Mouse (Mus musculus) embryonic facial prominence, embryonic 12.5 days (tissue): ENCODE data around the gene Camta1. TPM values are rescaled to one million over a fixed set of nuclear protein-coding genes. Genes with fewer than 3 reads are reported as not detected.

Source experiments
- ATAC-seq: fragments of 200-750 bp; cut with Nextera tagmentation; 2 replicates; pipeline ENCODE4 v1.8.0; 2017; ENCODE audit not compliant: insufficient number of reproducible peaks, insufficient read depth, low FRiP score, low TSS enrichment
- H3K27ac ChIP-seq: fragments of 300-500 bp; sonication (generic); 2 replicates; pipeline ENCODE4 v1.5.1; 2016; ENCODE audit warnings: mild to moderate bottlenecking
- H3K27me3 ChIP-seq: fragments of 300-500 bp; sonication (generic); 2 replicates; pipeline ENCODE4 v1.6.1; 2016; ENCODE audit warnings: mild to moderate bottlenecking, moderate library complexity
- H3K36me3 ChIP-seq: fragments of 300-500 bp; sonication (generic); 2 replicates; pipeline ENCODE4 v1.6.1; 2016; ENCODE audit warnings: mild to moderate bottlenecking
- H3K4me1 ChIP-seq: fragments of 300-500 bp; sonication (generic); 2 replicates; pipeline ENCODE4 v1.6.1; 2016
- H3K4me2 ChIP-seq: fragments of 300-500 bp; sonication (generic); replicated peaks from 2 replicates; pipeline ENCODE4 v1.6.1; 2016; ENCODE audit warnings: mild to moderate bottlenecking, moderate library complexity
- H3K4me3 ChIP-seq: fragments of 300-500 bp; sonication (generic); 2 replicates; pipeline ENCODE4 v1.5.1; 2016; ENCODE audit warnings: mild to moderate bottlenecking
- H3K9ac ChIP-seq: fragments of 300-500 bp; sonication (generic); 2 replicates; pipeline ENCODE4 v1.6.1; 2016; ENCODE audit warnings: mild to moderate bottlenecking, moderate library complexity
- H3K9me3 ChIP-seq: fragments of 300-500 bp; sonication (generic); 2 replicates; pipeline ENCODE4 v1.6.1; 2016; ENCODE audit warnings: mild to moderate bottlenecking, moderate library complexity
- WGBS: fragments of 180-500 bp; shearing (Covaris S2); methylation state at CpG from one replicate; pipeline ENCODE4 v1.1.7; 2016; 5-methylcytosine and 5-hydroxymethylcytosine counted together
- polyA plus RNA-seq: library from polyadenylated mRNA; unstranded; fragments of >200 nt; fragmentation: Nextera tagmentation; extraction: Ambion mirVana; gene quantifications from 2 replicates; pipeline ENCODE4 v1.2.1, GENCODE M21; 2016

The Camta1 gene
- polyA plus RNA-seq, 1 experiment from 2014 or later, result 115 TPM

DNA sequence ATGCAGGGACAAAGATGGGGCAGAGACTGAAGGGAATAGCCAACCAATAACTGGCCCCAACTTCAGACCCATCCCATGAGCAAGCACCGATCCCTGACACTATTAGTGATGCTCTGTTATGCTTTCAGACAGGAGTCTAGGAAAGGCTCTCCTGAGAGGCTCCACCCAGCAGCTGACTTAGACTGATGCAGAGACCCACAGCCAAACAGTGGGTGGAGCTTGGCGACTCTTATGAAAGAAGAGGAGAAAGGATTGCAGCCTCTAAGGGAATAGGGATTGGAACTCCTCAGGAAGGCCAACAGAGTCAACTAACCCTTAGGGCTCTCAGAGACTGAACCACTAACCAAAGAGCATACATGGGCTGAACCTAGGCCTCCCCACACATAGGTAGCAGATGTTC, 898.0 kb downstream of the Camta1 start:
- Histone ChIP-seq H3K4me2 (no peak overlapping the region), H3K4me3 (no peak overlapping the region), H3K9me3 (no peaks in the 10 kb centered on the region), H3K4me1 (no peaks in the 10 kb centered on the region), H3K27me3 (no peaks in the 10 kb centered on the region), H3K9ac (no peak overlapping the region), H3K36me3 (no peaks in the 10 kb centered on the region), H3K27ac (no peak overlapping the region)
- WGBS, result 82% methylated on average over 2 of the region's 2 CpGs
- ATAC-seq, result no peak

DNA sequence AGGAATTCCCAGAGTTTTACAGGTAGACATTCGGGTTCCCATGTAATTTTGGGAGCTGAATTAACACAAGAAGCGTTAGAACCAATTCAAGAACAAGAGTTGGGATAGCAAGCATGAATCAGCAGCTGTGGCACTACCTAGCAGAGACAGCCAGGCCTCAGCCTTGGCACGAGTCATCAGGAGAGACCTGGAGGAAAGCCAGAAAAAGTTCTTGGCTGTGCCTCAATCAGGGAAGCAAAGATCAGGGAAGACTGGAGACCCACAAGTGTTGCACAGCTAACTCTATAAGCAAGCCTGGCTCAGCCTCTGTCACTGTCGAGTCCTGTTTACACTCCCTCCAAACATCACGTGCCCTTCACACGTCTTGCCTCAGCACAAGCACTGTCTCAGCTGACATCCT, 899.4 kb downstream of the Camta1 start:
- Histone ChIP-seq H3K9me3 (no peaks in the 10 kb centered on the region), H3K9ac (no peak overlapping the region), H3K4me3 (no peak overlapping the region), H3K27ac (no peak overlapping the region), H3K4me2 (no peak overlapping the region), H3K27me3 (no peaks in the 10 kb centered on the region), H3K36me3 (no peaks in the 10 kb centered on the region), H3K4me1 (no peaks in the 10 kb centered on the region)
- 68% methylated on average over 6 of the region's 6 CpGs for WGBS
- ATAC-seq, result no peak

DNA sequence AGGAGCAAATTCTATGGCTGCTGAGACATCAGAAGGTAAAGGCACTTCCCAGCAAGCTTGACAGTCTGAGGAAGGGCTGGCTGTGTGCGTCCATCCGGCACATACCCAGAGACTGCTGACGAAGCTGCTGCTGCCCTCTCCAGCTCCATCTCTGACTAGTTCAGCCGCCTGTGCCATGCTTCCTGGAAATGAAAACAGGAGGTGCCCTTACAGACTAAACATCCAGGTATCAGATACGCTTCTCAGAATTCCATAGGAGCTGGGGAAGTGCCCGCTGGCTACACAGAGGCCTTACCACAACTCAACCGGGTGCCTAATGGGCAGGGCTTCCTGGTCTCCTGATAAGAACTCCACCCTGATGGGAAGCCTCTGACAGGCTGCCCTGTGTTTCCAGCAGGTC, 903.1 kb downstream of the Camta1 start:
- no peaks in the 10 kb centered on the region for H3K27me3 ChIP-seq
- H3K4me2 ChIP-seq, result no peak overlapping the region
- H3K9me3 ChIP-seq, result no peaks in the 10 kb centered on the region
- H3K27ac ChIP-seq, result no peak overlapping the region
- no peaks in the 10 kb centered on the region for H3K36me3 ChIP-seq
- H3K4me1 ChIP-seq, result 0 out of 2 replicates have a peak, but pooled peaks cover 4% of the 10 kb centered on the region
- H3K9ac ChIP-seq, result no peak overlapping the region
- no peak overlapping the region for H3K4me3 ChIP-seq
- 78% methylated on average over 7 of the region's 7 CpGs for WGBS
- ATAC-seq, result no peak

DNA sequence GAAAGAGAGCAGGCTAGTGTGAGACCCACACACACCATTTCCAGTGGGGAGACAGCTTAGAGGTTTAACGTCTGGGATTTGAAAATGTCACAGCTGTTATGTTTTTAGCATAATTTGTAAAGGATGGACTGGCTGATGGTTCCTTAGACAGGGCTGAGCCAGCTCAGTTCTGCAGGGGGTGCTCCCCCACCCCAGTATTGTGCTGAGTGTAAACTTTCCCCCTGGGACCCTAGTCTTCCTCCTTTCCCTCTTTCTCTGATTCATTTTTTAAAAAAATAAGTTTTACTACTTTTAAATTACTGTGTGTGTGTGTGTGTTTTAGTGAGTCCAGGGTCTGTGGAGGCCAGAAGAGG, 904.6 kb downstream of the Camta1 start:
- WGBS, result 45% methylated on average over 1 of the region's 1 CpGs
- H3K4me3 ChIP-seq, result no peak overlapping the region
- peak; percentile 53; the same call in 1 of the 2 replicates for ATAC-seq
- H3K27ac ChIP-seq, result no peak overlapping the region
- H3K9me3 ChIP-seq, result no peaks in the 10 kb centered on the region
- H3K36me3 ChIP-seq, result no peaks in the 10 kb centered on the region
- no peak overlapping the region for H3K4me2 ChIP-seq
- 0 out of 2 replicates have a peak, but pooled peaks cover 4% of the 10 kb centered on the region for H3K4me1 ChIP-seq
- no peaks in the 10 kb centered on the region for H3K27me3 ChIP-seq
- H3K9ac ChIP-seq, result no peak overlapping the region

DNA sequence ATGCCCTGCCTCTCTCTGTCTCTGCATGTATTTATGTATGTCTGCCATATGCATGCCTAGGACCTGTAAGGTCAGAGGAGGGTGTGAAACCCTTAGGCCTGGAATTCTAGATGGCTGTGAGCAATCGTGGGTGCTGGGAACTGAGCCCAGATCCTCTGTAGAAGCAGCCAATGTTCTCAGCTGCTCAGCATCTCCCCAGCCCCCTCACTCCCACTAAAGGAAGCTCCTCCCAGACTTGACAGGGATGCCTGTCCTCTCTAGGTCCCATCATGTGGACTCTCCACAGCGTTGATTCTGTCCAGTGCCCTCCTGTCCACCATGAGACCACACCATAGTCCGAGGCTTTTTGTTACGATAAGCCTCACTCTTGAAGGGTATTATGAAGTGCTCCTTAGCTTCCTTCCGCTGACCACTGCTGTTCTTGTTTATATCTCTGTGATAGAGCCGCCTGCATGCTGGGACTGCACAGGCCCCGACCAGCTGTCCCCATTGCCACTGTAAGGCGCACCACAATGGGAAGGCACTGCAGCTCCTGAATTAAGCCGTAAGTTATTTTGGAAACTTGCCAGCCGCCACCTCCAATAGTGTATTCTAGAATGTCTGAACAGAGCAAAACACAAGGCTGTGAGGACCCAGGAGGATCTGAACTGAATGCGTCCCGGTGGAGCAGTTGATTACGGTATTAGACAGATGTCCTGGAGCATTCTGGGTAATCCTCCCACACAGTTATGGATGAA, 905.1 kb downstream of the Camta1 start:
- Histone ChIP-seq H3K4me3 (no peak overlapping the region), H3K27me3 (no peaks in the 10 kb centered on the region), H3K36me3 (no peaks in the 10 kb centered on the region), H3K4me2 (no peak overlapping the region), H3K9ac (no peak overlapping the region), H3K4me1 (0 out of 2 replicates have a peak, but pooled peaks cover 4% of the 10 kb centered on the region), H3K27ac (0 out of 2 replicates have a peak overlapping the region, but pooled peaks have one; percentile 18), H3K9me3 (no peaks in the 10 kb centered on the region)
- 70% methylated on average over 13 of the region's 13 CpGs for WGBS
- ATAC-seq, result peak; percentile 57

DNA sequence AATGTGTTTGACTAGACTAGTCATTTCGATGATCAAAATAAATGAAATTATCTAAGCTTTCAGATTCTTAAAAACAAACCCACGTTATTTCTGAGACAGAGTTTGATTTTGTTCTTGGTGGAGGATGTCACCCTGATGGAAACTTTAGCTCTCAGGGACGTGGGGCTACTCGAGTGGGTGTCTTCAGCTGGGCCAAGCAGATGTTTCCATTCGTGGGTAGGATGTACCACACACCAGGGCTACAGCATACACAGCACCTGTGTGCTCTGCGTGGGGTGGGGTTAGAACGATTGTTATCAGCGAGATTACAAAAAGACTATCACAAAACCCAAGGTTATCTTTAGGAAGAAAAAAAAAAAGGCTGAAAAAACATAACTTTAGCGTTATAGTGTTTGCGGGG, 910.7 kb downstream of the Camta1 start:
- ATAC-seq, result no peak
- no peaks in the 10 kb centered on the region for H3K9me3 ChIP-seq
- no peak overlapping the region for H3K4me2 ChIP-seq
- no peaks in the 10 kb centered on the region for H3K27me3 ChIP-seq
- no peak overlapping the region for H3K9ac ChIP-seq
- no peaks in the 10 kb centered on the region for H3K4me1 ChIP-seq
- H3K27ac ChIP-seq, result no peak overlapping the region
- no peaks in the 10 kb centered on the region for H3K36me3 ChIP-seq
- 77% methylated on average over 10 of the region's 10 CpGs for WGBS
- no peak overlapping the region for H3K4me3 ChIP-seq

DNA sequence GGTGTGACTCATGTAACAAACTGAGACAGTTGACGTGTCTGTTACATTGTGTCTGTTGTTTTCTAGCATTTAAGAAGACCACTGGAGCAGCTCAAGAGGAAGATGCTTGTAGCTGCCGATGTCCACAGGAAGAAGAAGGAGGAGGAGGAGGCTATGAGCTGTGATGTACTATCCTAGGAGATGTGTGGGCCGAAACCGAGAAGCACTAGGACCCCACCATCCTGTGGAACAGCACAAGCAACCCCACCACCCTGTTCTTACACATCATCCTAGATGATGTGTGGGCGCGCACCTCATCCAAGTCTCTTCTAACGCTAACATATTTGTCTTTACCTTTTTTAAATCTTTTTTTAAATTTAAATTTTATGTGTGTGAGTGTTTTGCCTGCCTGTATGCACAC, 917.0 kb downstream of the Camta1 start:
- ATAC-seq, result no peak

DNA sequence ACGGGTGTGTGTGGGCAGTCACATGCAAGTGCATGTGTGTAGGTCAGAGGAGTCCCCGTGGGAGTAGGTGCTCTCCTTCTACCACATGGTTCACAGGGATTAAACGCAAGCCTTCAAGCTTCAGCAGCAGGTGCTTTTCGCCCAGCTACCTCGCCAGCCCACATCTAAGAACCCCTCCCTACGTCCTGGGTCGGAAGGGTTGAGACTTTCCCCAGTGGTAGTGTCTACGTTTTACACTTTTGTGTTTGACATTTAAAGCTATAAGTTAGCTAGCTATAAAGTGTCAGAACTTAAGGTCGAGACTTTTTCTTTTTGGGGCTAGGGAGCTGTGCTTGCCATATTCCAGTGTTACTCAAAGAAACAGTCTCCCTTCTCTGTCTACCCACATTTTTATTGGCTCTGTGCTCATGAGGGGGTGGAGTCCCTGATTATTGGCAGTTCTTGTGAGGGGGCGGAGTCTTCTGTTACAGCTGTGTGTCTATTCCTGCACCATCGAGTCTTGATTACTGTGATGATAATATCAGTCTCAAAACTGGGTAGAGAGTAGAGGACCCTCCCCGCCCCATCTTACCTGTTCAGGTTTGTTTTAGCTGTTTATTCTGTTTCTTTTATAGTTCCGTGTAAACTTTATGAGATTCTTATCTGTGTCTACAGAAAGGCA, 921.6 kb downstream of the Camta1 start:
- Histone ChIP-seq H3K9me3 (no peaks in the 10 kb centered on the region), H3K4me2 (no peak overlapping the region), H3K9ac (no peak overlapping the region), H3K27ac (no peak overlapping the region), H3K4me3 (no peak overlapping the region), H3K27me3 (no peaks in the 10 kb centered on the region), H3K36me3 (no peaks in the 10 kb centered on the region), H3K4me1 (no peaks in the 10 kb centered on the region)
- 67% methylated on average over 13 of the region's 13 CpGs for WGBS
- no peak for ATAC-seq

More for the DNA sequence above, 917.0 kb downstream of the Camta1 start:
- no peaks in the 10 kb centered on the region for H3K4me1 ChIP-seq
- no peak overlapping the region for H3K9ac ChIP-seq
- H3K27me3 ChIP-seq, result no peaks in the 10 kb centered on the region
- no peak overlapping the region for H3K4me3 ChIP-seq
- no peak overlapping the region for H3K4me2 ChIP-seq
- 90% methylated on average over 7 of the region's 7 CpGs for WGBS
- no peaks in the 10 kb centered on the region for H3K36me3 ChIP-seq
- no peaks in the 10 kb centered on the region for H3K9me3 ChIP-seq
- H3K27ac ChIP-seq, result no peak overlapping the region

DNA sequence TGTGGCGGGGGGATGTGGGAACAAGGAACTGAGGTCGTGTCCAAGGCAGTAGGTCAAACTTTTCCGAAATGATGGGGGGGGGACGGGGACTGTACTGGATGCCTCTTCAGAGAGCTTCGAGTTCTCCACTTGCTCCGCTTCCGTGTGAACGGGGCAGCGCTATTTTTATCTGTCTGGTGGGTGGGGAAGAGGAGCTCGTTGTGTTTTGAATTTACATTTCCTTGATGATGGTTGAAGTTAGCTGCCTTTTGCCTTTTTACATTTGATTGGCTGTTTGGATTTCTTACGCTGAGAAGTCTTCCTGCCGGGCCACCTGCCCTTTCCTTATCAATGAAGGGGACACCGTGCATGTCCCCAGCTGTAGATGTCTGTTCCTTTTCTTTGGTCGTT, 923.6 kb downstream of the Camta1 start:
- H3K9me3 ChIP-seq, result no peaks in the 10 kb centered on the region
- no peak overlapping the region; the same call in 1 of the 2 replicates for H3K4me2 ChIP-seq
- no peaks in the 10 kb centered on the region for H3K36me3 ChIP-seq
- no peak overlapping the region for H3K4me3 ChIP-seq
- ATAC-seq, result no peak
- no peak overlapping the region for H3K27ac ChIP-seq
- H3K9ac ChIP-seq, result no peak overlapping the region
- WGBS, result 69% methylated on average over 14 of the region's 14 CpGs
- no peaks in the 10 kb centered on the region for H3K4me1 ChIP-seq
- no peaks in the 10 kb centered on the region for H3K27me3 ChIP-seq

DNA sequence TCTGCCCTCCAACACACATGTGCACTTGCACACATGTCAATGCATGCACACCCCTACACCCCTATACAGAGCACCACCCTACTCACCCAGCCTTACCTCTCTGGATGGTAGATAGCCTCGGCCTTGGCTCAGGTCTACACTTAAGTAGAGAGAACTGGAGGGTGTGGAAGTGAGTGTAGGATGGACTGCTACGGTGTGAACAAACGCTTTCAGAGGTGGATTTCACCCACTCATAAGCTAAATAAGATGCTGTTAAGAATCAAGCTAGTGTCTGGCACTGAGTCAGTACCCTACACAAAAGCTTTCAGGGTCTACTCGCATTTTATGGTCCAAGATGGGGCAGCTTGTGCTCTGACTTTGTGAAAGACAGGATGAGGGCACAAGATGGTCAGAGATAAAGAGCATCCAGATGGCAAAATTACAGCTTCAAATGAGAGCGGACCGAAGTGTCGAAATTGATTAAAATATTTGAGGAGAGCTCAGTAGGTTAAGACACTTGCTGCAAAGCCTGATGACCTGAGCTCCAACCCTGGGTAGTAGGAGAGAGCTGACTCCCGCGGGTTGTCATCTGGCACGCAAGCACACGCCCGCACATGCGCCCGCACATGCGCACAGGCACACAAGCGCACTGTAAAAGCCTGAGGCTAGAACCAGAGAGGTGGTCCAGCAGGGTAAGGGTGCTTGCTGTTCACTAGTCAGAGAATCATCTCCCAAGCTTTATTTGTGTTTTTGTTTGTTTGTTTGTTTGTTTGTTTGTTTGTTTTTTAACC, 924.2 kb downstream of the Camta1 start:
- no peaks in the 10 kb centered on the region for H3K27me3 ChIP-seq
- H3K4me3 ChIP-seq, result no peak overlapping the region
- no peak overlapping the region for H3K27ac ChIP-seq
- WGBS, result 76% methylated on average over 16 of the region's 16 CpGs
- H3K4me2 ChIP-seq, result no peak overlapping the region; the same call in 1 of the 2 replicates
- ATAC-seq, result no peak
- H3K36me3 ChIP-seq, result no peaks in the 10 kb centered on the region
- H3K4me1 ChIP-seq, result no peaks in the 10 kb centered on the region
- no peaks in the 10 kb centered on the region for H3K9me3 ChIP-seq
- H3K9ac ChIP-seq, result no peak overlapping the region

DNA sequence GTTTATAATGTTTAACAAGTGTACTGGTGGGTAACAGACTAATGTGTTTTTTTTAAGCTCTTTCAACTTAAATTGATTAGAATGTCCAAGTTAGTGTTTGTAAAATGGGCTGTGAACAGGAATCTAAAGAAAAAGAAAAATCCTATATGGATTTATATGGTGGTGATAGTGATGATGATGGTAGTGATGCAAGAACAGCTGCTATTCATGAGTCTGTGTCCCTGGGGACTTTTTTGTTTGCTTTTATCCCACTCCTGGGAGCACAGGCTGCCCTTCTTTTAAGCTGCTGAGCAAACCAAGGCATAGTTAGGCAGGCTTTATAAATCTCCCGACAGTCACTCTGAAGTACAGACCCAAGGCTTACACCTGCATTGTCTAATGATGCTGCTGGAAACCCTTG, 928.2 kb downstream of the Camta1 start:
- ATAC-seq, result no peak
- no peak overlapping the region for H3K4me2 ChIP-seq
- H3K4me1 ChIP-seq, result no peaks in the 10 kb centered on the region
- no peak overlapping the region for H3K4me3 ChIP-seq
- no peak overlapping the region for H3K27ac ChIP-seq
- no peaks in the 10 kb centered on the region for H3K36me3 ChIP-seq
- no peaks in the 10 kb centered on the region for H3K9me3 ChIP-seq
- H3K27me3 ChIP-seq, result no peaks in the 10 kb centered on the region
- WGBS, result 67% methylated on average over 1 of the region's 1 CpGs
- H3K9ac ChIP-seq, result no peak overlapping the region

DNA sequence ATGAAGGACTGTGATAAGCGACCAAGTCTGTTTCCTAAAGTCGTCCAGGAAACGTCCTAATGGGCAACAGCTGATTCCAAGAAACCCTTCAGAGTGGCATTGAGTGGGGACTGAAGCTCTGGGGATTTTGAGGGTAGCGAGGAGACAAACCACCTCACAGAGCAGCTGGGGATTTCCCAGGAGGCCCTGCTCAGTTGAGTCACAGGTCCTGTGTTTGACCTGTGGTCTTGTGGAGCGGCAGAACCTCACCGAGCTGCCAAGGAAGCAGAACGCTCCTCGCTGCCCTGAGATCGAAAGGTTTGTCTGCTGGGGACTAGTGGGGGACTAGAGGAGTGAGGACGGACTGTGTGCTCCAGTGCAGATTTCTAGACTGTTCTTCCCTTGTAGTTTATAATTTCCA, 933.9 kb downstream of the Camta1 start:
- Histone ChIP-seq H3K36me3 (no peaks in the 10 kb centered on the region), H3K27me3 (no peaks in the 10 kb centered on the region)
- WGBS, result 54% methylated on average over 10 of the region's 10 CpGs

More for the DNA sequence above, 933.9 kb downstream of the Camta1 start:
- H3K9ac ChIP-seq, result no peak overlapping the region
- ATAC-seq, result no peak
- H3K27ac ChIP-seq, result no peak overlapping the region
- H3K4me3 ChIP-seq, result no peak overlapping the region
- no peaks in the 10 kb centered on the region for H3K9me3 ChIP-seq
- H3K4me2 ChIP-seq, result no peak overlapping the region
- H3K4me1 ChIP-seq, result no peaks in the 10 kb centered on the region
